Mouse (Mus musculus): ENCODE results near the gene Tmem144.

GRCm38 (mm10) chr3:79897534-79898370 lies 45.2 kb upstream of the Tmem144 start:
- no peak for TF ChIP-seq POLR2A (IDR thresholded peaks at IDR 0.05; ENCODE audit: control insufficient read depth, low read depth, low read length)
- TF ChIP-seq CTCF (IDR thresholded peaks at IDR 0.05; ENCODE audit: control insufficient read depth, insufficient read depth, insufficient replicate concordance, low read depth, low read length) = no peak

Measured in testis, adult 2 months (tissue).